Mouse (Mus musculus): ENCODE data around the gene Fmnl2. TPM values are rescaled to one million over a fixed set of nuclear protein-coding genes. Genes with fewer than 3 reads are reported as not detected.

Fmnl2 gene
- total RNA-seq (2014; fragmentation: Nextera tagmentation) = 0.35 TPM in 1 of 2 replicates, not detected in the other
- total RNA-seq (2017) = 0.70 and 0.76 TPM in 2 replicates

DNA sequence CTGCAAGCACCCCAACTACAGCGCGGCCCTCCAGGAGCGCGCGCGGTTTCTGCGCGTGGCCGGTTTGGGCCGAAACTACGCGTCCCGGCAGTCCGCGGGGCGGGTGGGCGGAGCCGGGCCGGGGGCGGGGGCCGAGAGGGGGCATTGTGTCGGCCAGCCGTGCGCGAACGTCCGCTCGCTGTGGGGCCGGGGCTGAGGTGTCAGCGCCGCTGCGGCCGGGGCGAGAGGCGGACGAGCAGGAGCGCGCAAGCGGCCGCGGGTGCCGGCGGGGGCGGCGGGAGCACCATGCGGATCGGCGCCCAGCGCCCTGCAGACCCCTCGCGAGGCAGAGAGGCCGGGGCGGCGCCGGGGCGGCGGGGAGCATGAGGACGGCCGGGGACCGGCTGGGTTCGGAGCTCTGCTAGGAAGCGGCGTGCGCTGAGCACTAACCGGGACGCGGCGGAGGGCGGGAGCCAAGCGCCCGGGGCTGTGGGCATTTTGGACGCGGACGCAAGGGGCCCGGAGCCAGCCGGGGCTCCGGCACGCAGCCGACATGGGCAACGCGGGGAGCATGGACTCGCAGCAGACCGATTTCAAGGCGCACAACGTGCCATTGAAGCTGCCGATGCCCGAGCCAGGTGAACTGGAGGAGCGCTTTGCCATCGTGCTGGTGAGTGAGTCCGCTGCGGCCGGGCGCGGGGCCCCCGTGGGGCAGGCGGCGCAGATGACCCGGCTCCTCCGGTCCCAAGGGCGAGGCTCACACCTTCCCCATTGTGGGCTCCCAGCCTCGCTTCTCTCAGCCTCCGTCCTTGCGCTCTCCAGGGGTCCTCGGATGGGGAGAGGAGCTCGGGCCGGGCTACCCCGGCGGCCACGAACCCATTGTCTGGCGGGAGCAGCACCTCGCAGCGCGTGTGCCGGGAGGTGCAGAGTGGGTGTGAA lies at the start of gene Fmnl2:
TSS of gene Fmnl2 (plus strand) at position 250 of the 918 bp plus-strand sequence.
- no peak for ATAC-seq (replicated peaks; ENCODE audit: low FRiP score, low TSS enrichment, poor library complexity, severe bottlenecking)

GRCm38 (mm10) chr2:52809988-52810387 lies 47.7 kb upstream of the Fmnl2 start:
- ATAC-seq (replicated peaks; ENCODE audit: low FRiP score, low TSS enrichment, poor library complexity, severe bottlenecking) = no peak

DNA sequence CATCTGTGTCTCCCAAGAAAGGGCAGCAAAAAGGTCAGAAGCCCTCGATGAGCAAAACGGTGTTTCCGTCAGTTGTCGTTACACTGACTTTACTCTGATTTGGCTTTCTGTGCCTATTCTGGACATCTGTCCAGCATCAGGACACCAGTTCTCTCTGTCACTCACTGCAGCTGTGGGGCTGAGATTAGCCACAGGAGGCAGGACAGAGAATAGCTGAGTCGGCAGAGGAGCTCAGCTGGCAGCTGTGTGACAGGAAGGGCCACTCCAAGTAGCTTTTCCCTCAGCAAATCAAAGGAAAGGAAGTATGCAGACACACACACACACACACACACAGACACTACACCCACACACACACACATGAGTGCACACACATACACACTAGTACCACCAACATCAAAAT lies 46.0 kb upstream of the Fmnl2 start:
- no peak for ATAC-seq (replicated peaks; ENCODE audit: low FRiP score, low TSS enrichment, poor library complexity, severe bottlenecking)

DNA sequence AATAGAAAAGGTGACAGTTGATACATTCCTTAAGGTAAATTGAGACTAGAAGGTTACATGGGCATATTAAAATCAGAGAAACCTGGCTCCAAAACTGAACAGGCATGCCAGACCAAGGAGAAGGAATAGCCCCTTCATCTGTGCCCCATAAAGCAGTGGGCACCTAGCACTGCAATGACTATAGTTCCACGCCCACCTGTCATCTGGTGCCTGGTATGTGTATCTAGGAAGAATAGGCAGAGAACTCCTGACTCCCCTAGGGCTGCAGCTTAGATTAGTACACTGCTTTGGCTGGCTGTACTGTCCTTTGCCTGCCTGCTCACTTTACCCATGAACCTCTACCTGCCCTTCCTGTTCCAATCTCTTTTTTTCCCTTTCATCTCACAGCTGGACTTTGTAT lies 40.3 kb upstream of the Fmnl2 start:
- ATAC-seq (replicated peaks; ENCODE audit: low FRiP score, low TSS enrichment, poor library complexity, severe bottlenecking) = no peak

GRCm38 (mm10) chr2:52818944-52819343 lies 38.7 kb upstream of the Fmnl2 start:
- ATAC-seq (replicated peaks; ENCODE audit: low FRiP score, low TSS enrichment, poor library complexity, severe bottlenecking) = no peak

- ATAC-seq (replicated peaks; ENCODE audit: low FRiP score, low TSS enrichment, poor library complexity, severe bottlenecking) = no peak
Observed at GRCm38 (mm10) chr2:52822214-52822613, 35.4 kb upstream of the Fmnl2 start.

GRCm38 (mm10) chr2:52828077-52828476 lies 29.6 kb upstream of the Fmnl2 start:
- ATAC-seq (replicated peaks; ENCODE audit: low FRiP score, low TSS enrichment, poor library complexity, severe bottlenecking) = no peak

- ATAC-seq (replicated peaks; ENCODE audit: low FRiP score, low TSS enrichment, poor library complexity, severe bottlenecking) = no peak
Observed at GRCm38 (mm10) chr2:52830513-52830912, 27.1 kb upstream of the Fmnl2 start.

GRCm38 (mm10) chr2:52831585-52831984 lies 26.1 kb upstream of the Fmnl2 start:
- no peak for ATAC-seq (replicated peaks; ENCODE audit: low FRiP score, low TSS enrichment, poor library complexity, severe bottlenecking)

DNA sequence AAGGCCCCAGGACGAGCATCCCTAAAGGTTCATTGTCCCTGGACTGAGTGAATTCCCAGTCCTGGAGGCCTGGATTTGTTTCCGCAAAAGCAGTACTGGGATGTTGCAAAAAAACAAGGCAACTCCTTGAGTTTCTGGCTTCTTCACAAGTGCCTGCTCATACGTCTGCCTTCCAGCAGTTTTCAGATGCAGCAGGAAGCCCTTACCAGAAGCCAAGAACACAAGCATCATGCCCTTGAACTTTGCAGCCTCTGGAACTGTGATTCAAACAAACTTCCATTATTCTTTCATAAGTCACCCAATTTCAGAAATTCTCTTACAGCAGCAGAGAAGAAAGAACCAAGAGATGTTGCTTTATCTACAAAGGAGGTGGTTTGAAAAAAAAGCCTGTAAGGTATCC lies 21.9 kb upstream of the Fmnl2 start:
- no peak for ATAC-seq (replicated peaks; ENCODE audit: low FRiP score, low TSS enrichment, poor library complexity, severe bottlenecking)

DNA sequence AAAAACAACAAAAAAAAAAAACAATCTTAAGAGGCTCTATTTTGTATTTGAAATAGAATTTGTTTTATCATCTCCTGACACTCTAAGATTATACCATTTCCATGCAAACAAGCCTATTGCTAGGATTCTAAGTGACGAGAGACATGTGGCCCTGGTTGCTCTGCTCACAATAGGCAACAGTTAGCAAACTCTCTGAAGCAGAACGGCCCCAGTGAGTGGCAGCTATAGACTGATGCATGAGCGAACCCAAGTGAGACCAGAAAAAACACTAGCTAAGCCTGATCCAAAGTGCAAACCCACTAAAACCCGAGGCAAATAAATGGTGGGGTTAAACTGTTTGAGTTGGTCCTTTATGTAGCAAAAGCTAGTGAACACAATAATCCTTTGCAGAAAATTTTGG lies 18.6 kb upstream of the Fmnl2 start:
- no peak for ATAC-seq (replicated peaks; ENCODE audit: low FRiP score, low TSS enrichment, poor library complexity, severe bottlenecking)

- no peak for ATAC-seq (replicated peaks; ENCODE audit: low FRiP score, low TSS enrichment, poor library complexity, severe bottlenecking)
Observed at GRCm38 (mm10) chr2:52839868-52840267, 17.8 kb upstream of the Fmnl2 start.

GRCm38 (mm10) chr2:52843861-52844260 lies 13.8 kb upstream of the Fmnl2 start:
- ATAC-seq (replicated peaks; ENCODE audit: low FRiP score, low TSS enrichment, poor library complexity, severe bottlenecking) = no peak

DNA sequence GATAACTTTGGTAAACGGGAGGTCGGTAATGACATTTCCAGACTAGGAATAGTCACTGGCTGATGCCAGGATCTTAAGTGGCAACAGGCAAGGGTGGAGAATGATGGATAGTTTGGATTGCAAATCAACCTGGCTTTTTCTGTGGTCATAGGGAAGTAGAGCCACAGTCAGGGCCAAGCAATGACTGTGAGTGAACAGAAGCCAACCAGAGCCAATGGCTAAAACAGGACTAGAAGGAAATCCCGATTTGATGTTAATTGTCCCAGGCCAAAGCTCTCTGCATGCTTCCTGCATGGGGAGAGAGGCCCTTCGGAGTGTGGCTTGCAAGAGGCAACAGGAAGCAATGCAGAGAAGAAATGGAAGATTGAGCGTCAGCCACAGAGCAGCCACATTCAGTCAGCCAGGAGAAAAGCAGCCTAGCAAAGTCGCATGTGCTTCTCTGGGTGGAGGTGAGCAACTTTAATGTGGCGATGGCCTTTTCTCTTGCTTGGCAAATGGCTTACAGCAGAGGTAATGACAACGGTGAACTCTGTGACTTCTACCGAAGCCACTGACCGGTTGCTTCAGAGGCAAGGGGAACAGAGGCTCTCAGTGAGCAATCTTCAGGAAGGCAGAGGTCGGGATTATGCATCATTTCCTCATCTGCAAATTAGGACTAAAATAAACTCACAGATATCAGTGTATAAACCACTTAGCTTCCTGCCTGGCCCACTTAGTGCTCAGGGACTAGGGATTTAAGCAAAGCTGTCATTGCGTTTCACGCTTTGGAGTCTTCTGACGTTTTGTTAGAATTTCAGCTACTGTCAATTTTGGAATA lies 12.5 kb upstream of the Fmnl2 start:
- no peak for ATAC-seq (replicated peaks; ENCODE audit: low FRiP score, low TSS enrichment, poor library complexity, severe bottlenecking)

- no peak for ATAC-seq (replicated peaks; ENCODE audit: low FRiP score, low TSS enrichment, poor library complexity, severe bottlenecking)
Observed at GRCm38 (mm10) chr2:52846506-52846905, 11.2 kb upstream of the Fmnl2 start.

DNA sequence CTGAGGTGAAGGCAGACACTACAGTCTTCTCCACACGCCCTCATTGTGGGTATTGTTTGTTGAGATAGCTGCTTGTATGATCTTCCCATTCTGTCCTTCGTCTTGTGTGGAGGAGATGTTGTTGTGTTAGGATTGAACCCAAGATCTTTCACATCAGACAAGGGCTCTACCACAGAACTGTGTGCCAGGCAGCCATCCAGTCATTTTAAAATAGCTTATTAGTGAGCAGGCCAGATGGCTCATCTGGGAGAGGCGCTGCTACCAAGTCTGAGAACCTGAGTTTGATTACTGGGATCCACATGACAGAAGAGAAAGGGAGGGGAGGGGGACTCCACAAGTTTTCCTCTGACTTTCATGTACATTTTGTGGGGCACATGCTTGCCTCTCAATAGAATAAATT lies 8.6 kb upstream of the Fmnl2 start:
- ATAC-seq (replicated peaks; ENCODE audit: low FRiP score, low TSS enrichment, poor library complexity, severe bottlenecking) = no peak

DNA sequence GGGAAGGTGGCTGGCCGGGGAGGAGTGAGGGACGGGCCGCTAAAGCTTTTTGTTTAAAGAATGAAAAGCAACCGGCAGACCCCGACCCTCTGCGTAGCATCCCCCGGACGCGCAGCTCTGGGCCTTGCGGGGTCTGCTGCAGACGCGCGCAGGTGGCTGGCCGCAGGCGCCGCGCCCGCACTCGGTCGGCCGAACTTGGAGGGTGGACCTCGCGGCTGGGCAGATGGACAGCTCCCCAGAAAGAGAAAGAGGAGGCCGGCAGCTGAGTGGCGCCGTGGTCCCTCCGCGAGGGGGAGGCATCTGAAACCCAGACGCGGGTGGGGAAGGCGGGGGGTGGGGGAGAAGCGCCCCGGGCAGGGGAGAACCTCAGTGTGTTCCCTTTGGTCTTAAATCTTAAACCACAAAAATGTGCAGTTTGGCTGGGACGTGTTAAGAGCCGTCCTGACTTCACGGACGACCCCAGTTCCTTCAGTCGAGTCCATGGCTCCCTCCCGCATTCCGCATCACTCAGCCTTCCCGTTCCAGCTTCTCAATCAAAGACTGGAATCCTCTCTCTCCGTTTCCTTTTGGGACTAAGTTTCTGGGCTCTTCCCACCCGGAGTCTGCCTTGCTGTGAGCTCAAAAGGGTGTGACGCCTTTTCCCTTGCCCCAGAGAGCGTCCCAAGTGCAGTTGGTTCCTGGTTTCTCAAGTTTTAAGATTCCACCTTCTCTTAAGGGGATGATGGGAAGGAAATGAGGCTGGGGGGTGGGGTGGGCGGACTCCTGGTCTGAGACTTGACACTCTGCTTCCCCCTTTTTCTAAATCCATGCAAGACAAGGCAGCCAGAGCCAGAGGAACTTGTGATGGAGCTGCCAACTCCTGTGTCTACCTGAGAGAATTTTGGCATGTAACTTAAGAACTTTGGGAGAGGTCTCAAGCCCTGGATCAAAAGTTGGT lies 1.1 kb downstream of the Fmnl2 start:
- no peak for ATAC-seq (replicated peaks; ENCODE audit: low FRiP score, low TSS enrichment, poor library complexity, severe bottlenecking)

GRCm38 (mm10) chr2:52859466-52859840 lies 1.8 kb downstream of the Fmnl2 start:
- ATAC-seq (replicated peaks; ENCODE audit: low FRiP score, low TSS enrichment, poor library complexity, severe bottlenecking) = no peak

GRCm38 (mm10) chr2:52860111-52860775 lies 2.6 kb downstream of the Fmnl2 start:
- ATAC-seq (replicated peaks; ENCODE audit: low FRiP score, low TSS enrichment, poor library complexity, severe bottlenecking) = no peak
